Mouse (Mus musculus) retina, postnatal 7 days (tissue): ENCODE data around the gene Antxr1.

Experiments used
- DNase-seq: peaks from one replicate; pipeline ENCODE4 v3.0.0-alpha.2; 2012; ENCODE audit warnings: low read depth, low spot score

Antxr1 gene

GRCm38 (mm10) chr6:87189755-87190154 lies 145.9 kb downstream of the Antxr1 start:
- DNase-seq, result no peak

- no peak for DNase-seq
These were observed 148.6 kb downstream of the Antxr1 start for GRCm38 (mm10) chr6:87186988-87187387.

- no peak for DNase-seq
These were observed 151.2 kb downstream of the Antxr1 start for GRCm38 (mm10) chr6:87184418-87184817.

- no peak for DNase-seq
These were observed 151.6 kb downstream of the Antxr1 start for GRCm38 (mm10) chr6:87183981-87184380.

GRCm38 (mm10) chr6:87183159-87183558 lies 152.5 kb downstream of the Antxr1 start:
- DNase-seq, result peak; percentile 6

- DNase-seq, result no peak
These were observed 152.9 kb downstream of the Antxr1 start for GRCm38 (mm10) chr6:87182736-87183135.

GRCm38 (mm10) chr6:87171461-87171860 lies 164.2 kb downstream of the Antxr1 start:
- no peak for DNase-seq

- DNase-seq, result no peak
These were observed 164.7 kb downstream of the Antxr1 start for GRCm38 (mm10) chr6:87170875-87171274.

- no peak for DNase-seq
These were observed 165.3 kb downstream of the Antxr1 start for GRCm38 (mm10) chr6:87170277-87170676.

- DNase-seq, result no peak
These were observed 167.6 kb downstream of the Antxr1 start for GRCm38 (mm10) chr6:87168021-87168420.

GRCm38 (mm10) chr6:87166673-87167305 lies 168.8 kb downstream of the Antxr1 start:
- no peak for DNase-seq

- no peak for DNase-seq
These were observed 169.9 kb downstream of the Antxr1 start for GRCm38 (mm10) chr6:87165536-87166311.

- DNase-seq, result no peak
These were observed 174.0 kb downstream of the Antxr1 start for GRCm38 (mm10) chr6:87161391-87162263.

GRCm38 (mm10) chr6:87160196-87160595 lies 175.4 kb downstream of the Antxr1 start:
- DNase-seq, result no peak

- DNase-seq, result no peak
These were observed 177.5 kb downstream of the Antxr1 start for GRCm38 (mm10) chr6:87158062-87158623.

GRCm38 (mm10) chr6:87153836-87154235 lies 181.8 kb downstream of the Antxr1 start:
- no peak for DNase-seq

GRCm38 (mm10) chr6:87153231-87153580 lies 182.4 kb downstream of the Antxr1 start:
- DNase-seq, result no peak

- no peak for DNase-seq
These were observed 183.0 kb downstream of the Antxr1 start for GRCm38 (mm10) chr6:87152461-87153230.

GRCm38 (mm10) chr6:87151427-87151826 lies 184.2 kb downstream of the Antxr1 start:
- no peak for DNase-seq

GRCm38 (mm10) chr6:87150471-87150870 lies 185.2 kb downstream of the Antxr1 start:
- no peak for DNase-seq

- DNase-seq, result no peak
These were observed 187.7 kb downstream of the Antxr1 start for GRCm38 (mm10) chr6:87147921-87148320.
